Mouse (Mus musculus) left cerebral cortex, postnatal 14 days (tissue): ENCODE measurements around the gene Anks1b. TPM values are rescaled to one million over a fixed set of nuclear protein-coding genes. Genes with fewer than 3 reads are reported as not detected.

Experiments
- DNase-seq, 2 experiments: peaks; one replicate each; pipeline ENCODE4 v3.0.0; 2021 to 2022; ENCODE audit warnings: low spot score in 2 of 2, mixed read lengths in 1 of 2
- intact Hi-C: fragments of 180-260 bp; cut with DNase I; formaldehyde crosslinking; loops from one replicate; pipeline ENCODE4 v1.15.1; 2025
- total RNA-seq, 2 experiments: library from RNA; stranded (reverse); gene quantifications; 2 replicates each; pipeline ENCODE4 v1.2.3; 2021

The Anks1b gene
- total RNA-seq, 2 experiments from 2014 or later = 452 to 460 TPM

DNA sequence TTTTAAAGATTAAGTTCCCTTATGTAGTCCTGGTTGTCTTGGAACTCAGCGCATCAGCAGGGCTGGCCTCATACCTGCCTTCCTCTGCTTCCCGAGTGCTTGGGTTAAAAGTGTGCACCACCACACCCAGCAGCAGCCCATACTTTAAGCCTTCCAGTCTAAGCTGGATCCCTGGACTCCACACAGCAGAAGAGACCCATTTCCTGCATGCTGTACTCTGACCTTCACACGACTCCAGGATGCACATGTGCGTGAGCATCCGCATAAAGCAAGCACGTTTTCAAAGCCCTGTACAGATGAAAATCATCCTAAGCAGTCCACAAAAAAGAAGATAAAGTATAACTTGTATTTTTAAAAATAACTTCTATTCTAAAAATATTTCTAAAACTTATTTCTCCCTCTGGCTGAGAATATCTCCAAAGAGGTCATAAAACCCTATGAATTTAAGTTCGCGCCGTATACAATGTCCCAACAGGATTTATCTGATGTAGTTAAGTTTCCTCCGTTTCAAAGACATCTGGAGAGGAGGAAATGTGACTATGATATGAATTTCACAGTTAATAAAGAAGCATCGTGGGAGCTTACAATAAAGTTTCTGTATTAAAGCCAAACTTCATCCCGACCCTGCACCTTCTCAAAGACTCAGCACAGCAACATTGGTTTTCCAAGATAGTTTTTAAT lies 1132.7 kb downstream of the Anks1b start:
- DNase-seq = no peak

More for the DNA sequence above, 1132.7 kb downstream of the Anks1b start:
- intact Hi-C loops = no loop called here

Other genes with a start within 250 kb of the Anks1b start
- 10 to 100 TPM; 33.0 to 33.5 TPM for gene Scyl2, start 187.2 kb upstream of the Anks1b start, total RNA-seq
- 10 to 100 TPM; 22.5 to 23.1 TPM for gene Actr6, start 141.2 kb upstream of the Anks1b start, total RNA-seq
- gene Uhrf1bp1l, start 128.5 kb upstream of the Anks1b start, total RNA-seq = 10 to 100 TPM; 88.6 to 90.2 TPM